Mouse (Mus musculus) forebrain, embryonic 16.5 days (tissue): ENCODE data around the gene Neurl2. TPM values are rescaled to one million over a fixed set of nuclear protein-coding genes. Genes with fewer than 3 reads are reported as not detected.

Experiments
- ATAC-seq: fragments of 200-750 bp; cut with Nextera tagmentation; 2 replicates; pipeline ENCODE4 v1.8.0; 2017; ENCODE audit warnings: mild to moderate bottlenecking, moderate library complexity
- H3K27ac ChIP-seq: fragments of 300-500 bp; sonication (generic); 2 replicates; pipeline ENCODE4 v1.5.1; 2014; ENCODE audit warnings: low read length, control low read depth
- H3K27me3 ChIP-seq: fragments of 300-500 bp; sonication (generic); replicated peaks from 2 replicates; pipeline ENCODE4 v1.6.1; 2014; ENCODE audit warnings: low read length; ENCODE audit not compliant: control insufficient read depth, insufficient read depth
- H3K36me3 ChIP-seq: fragments of 300-500 bp; sonication (generic); 2 replicates; pipeline ENCODE4 v1.6.1; 2014; ENCODE audit not compliant: control insufficient read depth, insufficient read depth
- H3K4me1 ChIP-seq: fragments of 300-500 bp; sonication (generic); replicated peaks from 2 replicates; pipeline ENCODE4 v1.6.1; 2014; ENCODE audit warnings: low read length; ENCODE audit not compliant: control insufficient read depth, insufficient read depth
- H3K4me2 ChIP-seq: fragments of 300-500 bp; sonication (generic); 2 replicates; pipeline ENCODE4 v1.6.1; 2014; ENCODE audit warnings: mild to moderate bottlenecking, low read length, control low read depth
- H3K4me3 ChIP-seq: fragments of 300-500 bp; sonication (generic); replicated peaks from 2 replicates; pipeline ENCODE4 v1.5.1; 2014; ENCODE audit warnings: mild to moderate bottlenecking, low read length, control low read depth
- H3K9ac ChIP-seq: fragments of 300-500 bp; sonication (generic); replicated peaks from 2 replicates; pipeline ENCODE4 v1.6.1; 2014; ENCODE audit warnings: low read depth, low read length, control low read depth
- H3K9me3 ChIP-seq: fragments of 300-500 bp; sonication (generic); 2 replicates; pipeline ENCODE4 v1.6.1; 2016; ENCODE audit warnings: low read length; ENCODE audit not compliant: control insufficient read depth
- WGBS: fragments of 180-500 bp; shearing (Covaris S2); extraction: QIAGEN DNeasy Blood & Tissue Kit; methylation state at CpG from one replicate; pipeline ENCODE4 v1.1.7; 2014; 5-methylcytosine and 5-hydroxymethylcytosine counted together
- polyA plus RNA-seq: library from polyadenylated mRNA; unstranded; fragments of >200 nt; fragmentation: Nextera tagmentation; extraction: Ambion mirVana; gene quantifications from 2 replicates; pipeline ENCODE4 v1.2.1, GENCODE M21; 2015

Gene Neurl2
- polyA plus RNA-seq, 1 experiment from 2014 or later: 7.0 TPM

DNA sequence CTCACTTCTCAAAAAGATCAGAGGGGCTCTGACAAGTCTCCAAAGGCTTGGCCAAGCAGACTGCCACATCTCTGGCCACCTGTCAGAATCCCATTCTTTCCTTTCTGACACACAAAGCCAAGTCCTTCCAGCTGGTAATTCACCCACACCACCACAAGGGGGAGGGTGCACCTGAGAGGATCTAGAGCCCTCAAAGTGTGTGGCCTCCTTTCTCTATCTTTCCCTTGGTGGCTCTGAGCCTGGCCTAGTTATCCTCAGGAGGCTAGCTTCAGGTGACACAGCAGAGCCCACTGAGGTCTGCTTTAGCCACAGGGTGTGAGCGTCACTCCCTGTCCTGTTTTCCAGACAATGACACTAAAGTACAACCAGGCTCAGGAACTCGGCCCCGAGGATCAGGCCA is 40.0 kb downstream of the Neurl2 start:
- Histone ChIP-seq H3K27ac (no peak overlapping the region), H3K4me3 (no peak overlapping the region), H3K4me2 (no peak overlapping the region), H3K9me3 (no peaks in the 10 kb centered on the region), H3K27me3 (no peaks in the 10 kb centered on the region), H3K9ac (no peak overlapping the region), H3K36me3 (peaks cover 12% of the 10 kb centered on the region), H3K4me1 (no peaks in the 10 kb centered on the region)
- ATAC-seq: no peak
- WGBS: 82% methylated on average over 3 of the region's 3 CpGs

DNA sequence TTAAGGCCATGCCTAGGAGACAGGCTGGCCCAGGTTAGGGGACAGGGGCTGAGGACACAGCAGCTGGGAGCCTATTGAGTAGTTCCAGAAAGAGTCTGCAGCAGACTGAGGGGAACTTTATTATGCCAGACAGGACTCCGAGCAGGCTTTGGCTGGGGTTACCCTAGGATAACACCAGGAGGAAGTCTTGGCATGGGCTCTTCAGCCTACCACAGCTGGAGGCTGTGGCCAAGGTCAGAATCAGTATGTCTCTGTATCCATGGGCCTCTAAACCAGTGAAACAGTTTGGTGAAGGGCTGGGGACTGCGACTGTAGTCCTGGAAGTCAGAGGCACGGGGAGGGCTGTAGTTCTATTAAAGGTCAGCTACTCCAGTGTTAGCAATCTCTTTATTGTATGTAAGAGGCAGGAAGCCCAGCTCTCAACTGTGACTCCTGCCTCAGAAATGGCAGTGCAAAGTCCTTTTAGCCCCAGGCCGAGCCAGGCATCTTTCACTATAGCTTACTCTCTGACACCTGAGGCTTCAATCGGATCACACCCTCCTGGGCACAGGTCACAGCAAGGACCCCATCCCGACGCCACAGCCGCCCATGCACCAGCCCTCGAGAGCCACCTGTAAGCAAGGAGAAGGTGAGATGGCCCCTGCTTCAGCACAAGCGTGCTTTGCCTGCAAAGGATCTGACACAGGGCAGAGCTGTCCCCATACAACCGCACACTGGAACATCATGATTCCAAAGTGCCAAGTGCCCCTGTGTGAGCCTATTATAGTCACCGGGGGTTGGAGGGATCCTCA is 40.7 kb downstream of the Neurl2 start:
- Histone ChIP-seq H3K27ac (no peak overlapping the region), H3K36me3 (peaks cover 12% of the 10 kb centered on the region), H3K27me3 (no peaks in the 10 kb centered on the region), H3K4me3 (no peak overlapping the region), H3K4me2 (no peak overlapping the region), H3K9ac (no peak overlapping the region), H3K4me1 (no peaks in the 10 kb centered on the region; the same call in 1 of the 2 replicates), H3K9me3 (no peaks in the 10 kb centered on the region)
- 90% methylated on average over 12 of the region's 12 CpGs for WGBS
- ATAC-seq: no peak

DNA sequence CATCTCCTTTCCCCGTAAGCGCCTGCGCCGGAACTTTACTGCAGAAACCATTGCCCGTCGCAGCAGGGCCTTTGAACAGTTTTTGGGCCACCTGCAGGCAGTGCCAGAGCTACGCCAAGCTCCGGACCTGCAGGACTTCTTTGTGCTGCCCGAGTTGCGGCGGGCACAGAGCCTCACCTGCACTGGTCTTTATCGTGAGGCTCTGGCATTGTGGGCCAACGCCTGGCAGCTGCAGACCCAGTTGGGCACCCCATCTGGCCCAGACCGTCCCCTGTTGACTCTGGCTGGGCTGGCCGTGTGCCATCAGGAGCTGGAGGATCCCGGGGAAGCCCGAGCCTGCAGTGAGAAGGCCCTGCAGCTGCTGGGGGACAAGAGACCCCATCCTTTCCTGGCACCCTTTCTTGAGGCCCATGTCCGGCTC is 41.4 kb downstream of the Neurl2 start:
- peaks cover 3% of the 10 kb centered on the region for H3K4me1 ChIP-seq
- no peak overlapping the region for H3K27ac ChIP-seq
- H3K9ac ChIP-seq: no peak overlapping the region
- no peaks in the 10 kb centered on the region for H3K9me3 ChIP-seq
- ATAC-seq: no peak
- H3K27me3 ChIP-seq: no peaks in the 10 kb centered on the region
- 91% methylated on average over 18 of the region's 18 CpGs for WGBS
- no peak overlapping the region for H3K4me3 ChIP-seq
- H3K4me2 ChIP-seq: no peak overlapping the region
- H3K36me3 ChIP-seq: peaks cover 12% of the 10 kb centered on the region

DNA sequence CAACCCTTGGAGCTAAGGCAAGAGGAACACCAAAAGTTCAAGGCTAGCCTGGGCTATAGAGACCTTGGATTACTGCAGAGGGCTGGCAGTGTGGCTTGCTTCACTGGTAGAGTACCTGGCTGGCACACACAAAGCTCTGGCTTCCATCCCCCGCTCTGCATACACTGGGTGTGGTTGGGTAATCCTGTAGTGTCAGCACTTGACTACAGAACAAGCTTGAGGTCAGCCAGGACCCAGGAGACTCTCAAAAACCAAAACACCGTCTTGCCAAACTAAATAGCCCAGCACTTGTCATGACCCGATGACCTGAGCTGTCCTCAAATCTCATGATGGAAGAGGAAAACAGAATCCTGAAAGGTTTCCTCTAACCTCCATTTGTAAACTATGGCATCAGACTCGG is 42.8 kb downstream of the Neurl2 start:
- Histone ChIP-seq H3K9ac (no peak overlapping the region), H3K36me3 (peaks cover 12% of the 10 kb centered on the region), H3K4me2 (no peak overlapping the region), H3K9me3 (no peaks in the 10 kb centered on the region), H3K27ac (no peak overlapping the region), H3K4me3 (no peak overlapping the region), H3K4me1 (peaks cover 11% of the 10 kb centered on the region), H3K27me3 (no peaks in the 10 kb centered on the region)
- no peak for ATAC-seq
- 85% methylated on average over 4 of the region's 4 CpGs for WGBS

DNA sequence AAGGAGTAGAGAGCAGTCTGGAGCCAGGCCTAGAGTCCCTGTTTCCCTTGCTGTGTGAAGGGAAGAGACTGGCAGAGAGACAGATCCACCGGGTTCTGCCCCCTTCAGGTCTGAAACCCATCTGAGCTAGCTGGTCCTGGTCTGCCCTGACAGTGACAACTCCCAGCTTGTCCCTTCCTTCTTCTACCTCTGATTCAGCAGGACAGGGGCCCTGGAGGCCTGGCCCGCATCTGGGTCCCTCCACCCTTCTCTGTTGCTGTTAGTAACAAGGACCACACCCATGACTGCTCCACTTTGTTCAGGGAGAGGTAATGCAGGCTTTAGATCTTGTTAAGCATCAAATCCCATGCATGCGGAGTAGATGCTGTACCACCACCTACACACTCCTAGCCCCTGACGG is 44.8 kb downstream of the Neurl2 start:
- no peaks in the 10 kb centered on the region for H3K27me3 ChIP-seq
- WGBS: 74% methylated on average over 4 of the region's 4 CpGs
- no peak for ATAC-seq

DNA sequence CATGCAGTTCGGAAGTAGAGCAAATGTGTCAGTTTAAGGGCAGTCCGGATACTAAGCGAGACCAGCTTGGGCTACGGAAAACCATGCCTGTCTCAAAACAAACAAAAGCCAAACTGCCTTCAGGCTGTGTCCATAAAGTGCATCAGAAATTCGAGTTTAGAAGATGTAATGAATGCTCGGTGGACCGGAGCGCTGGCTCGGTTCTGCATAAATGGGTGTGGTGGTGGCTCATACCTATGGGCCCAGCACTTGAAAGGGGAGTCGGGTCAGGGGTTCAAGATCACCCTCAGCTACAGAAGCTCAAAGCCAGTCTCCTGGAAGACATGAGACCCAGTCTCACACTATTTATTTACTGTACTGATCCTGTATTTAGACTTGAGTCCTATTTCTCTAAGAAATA is 45.5 kb downstream of the Neurl2 start:
- Histone ChIP-seq H3K4me2 (no peak overlapping the region), H3K9me3 (no peaks in the 10 kb centered on the region), H3K27me3 (no peaks in the 10 kb centered on the region), H3K9ac (no peak overlapping the region), H3K4me1 (peaks cover 17% of the 10 kb centered on the region), H3K27ac (no peak overlapping the region), H3K36me3 (0 out of 2 replicates have a peak, but pooled peaks cover 7% of the 10 kb centered on the region), H3K4me3 (no peak overlapping the region)
- 91% methylated on average over 10 of the region's 10 CpGs for WGBS
- no peak for ATAC-seq

More for the DNA sequence above, 44.8 kb downstream of the Neurl2 start:
- 0 out of 2 replicates have a peak, but pooled peaks cover 7% of the 10 kb centered on the region for H3K36me3 ChIP-seq
- H3K27ac ChIP-seq: no peak overlapping the region
- no peak overlapping the region for H3K4me3 ChIP-seq
- H3K9ac ChIP-seq: no peak overlapping the region
- no peaks in the 10 kb centered on the region for H3K9me3 ChIP-seq
- H3K4me2 ChIP-seq: no peak overlapping the region
- H3K4me1 ChIP-seq: peaks cover 17% of the 10 kb centered on the region

DNA sequence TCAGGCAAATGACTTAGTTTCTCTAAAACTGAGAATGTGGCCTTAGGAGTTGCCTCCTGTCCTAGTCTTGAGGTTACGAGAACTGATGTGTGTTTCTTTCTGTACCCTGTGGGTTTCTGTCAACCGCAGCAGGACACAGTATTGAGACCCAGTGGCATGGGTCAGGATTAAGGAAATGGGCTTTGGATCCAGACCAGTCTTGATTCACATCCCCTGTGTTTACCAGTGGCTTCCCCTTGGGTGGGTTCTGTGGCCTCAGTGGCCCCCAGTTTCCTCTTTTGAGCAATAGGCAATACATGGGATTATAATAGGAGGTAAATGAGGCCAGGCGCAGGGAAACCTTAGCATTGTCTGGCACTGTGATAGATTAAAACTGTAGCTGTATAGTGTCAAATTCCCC is 46.2 kb downstream of the Neurl2 start:
- H3K4me3 ChIP-seq: no peak overlapping the region
- WGBS: 78% methylated on average over 3 of the region's 3 CpGs
- H3K9ac ChIP-seq: no peak overlapping the region
- no peaks in the 10 kb centered on the region for H3K9me3 ChIP-seq
- peaks cover 17% of the 10 kb centered on the region for H3K4me1 ChIP-seq
- no peaks in the 10 kb centered on the region for H3K27me3 ChIP-seq
- H3K4me2 ChIP-seq: peak overlapping the region; percentile 89
- H3K36me3 ChIP-seq: 0 out of 2 replicates have a peak, but pooled peaks cover 2% of the 10 kb centered on the region
- ATAC-seq: no peak
- no peak overlapping the region for H3K27ac ChIP-seq

DNA sequence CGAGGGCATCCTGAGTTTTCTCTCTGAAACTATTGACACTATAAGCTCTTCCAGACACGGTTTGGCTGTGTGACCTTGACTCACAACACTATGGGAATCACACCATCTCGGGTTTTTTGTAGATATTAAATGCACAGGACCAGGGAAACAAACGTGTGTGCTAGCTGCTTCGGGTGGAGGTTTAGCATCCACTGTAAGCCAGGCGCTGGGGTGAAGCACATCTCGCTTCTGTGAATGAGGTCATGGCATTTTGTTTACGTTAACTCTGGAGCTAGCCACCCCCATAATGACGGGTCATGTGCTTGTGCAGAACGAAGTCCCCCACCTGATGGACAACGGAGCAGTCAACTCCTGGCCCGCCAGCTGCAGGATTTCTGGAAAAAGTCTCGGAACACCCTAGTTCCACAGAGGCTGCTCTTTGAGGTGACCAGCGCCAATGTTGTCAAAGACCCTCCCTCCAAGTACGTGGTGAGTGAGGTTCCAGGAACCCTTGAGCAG is 46.8 kb downstream of the Neurl2 start:
- Histone ChIP-seq H3K27me3 (no peaks in the 10 kb centered on the region), H3K36me3 (no peaks in the 10 kb centered on the region), H3K4me3 (peak overlapping the region; percentile 78), H3K4me1 (peaks cover 17% of the 10 kb centered on the region), H3K9me3 (no peaks in the 10 kb centered on the region), H3K9ac (peak overlapping the region; percentile 85), H3K27ac (no peak overlapping the region), H3K4me2 (peak overlapping the region; percentile 89)
- no peak for ATAC-seq
- WGBS: 10% methylated on average over 15 of the region's 15 CpGs

DNA sequence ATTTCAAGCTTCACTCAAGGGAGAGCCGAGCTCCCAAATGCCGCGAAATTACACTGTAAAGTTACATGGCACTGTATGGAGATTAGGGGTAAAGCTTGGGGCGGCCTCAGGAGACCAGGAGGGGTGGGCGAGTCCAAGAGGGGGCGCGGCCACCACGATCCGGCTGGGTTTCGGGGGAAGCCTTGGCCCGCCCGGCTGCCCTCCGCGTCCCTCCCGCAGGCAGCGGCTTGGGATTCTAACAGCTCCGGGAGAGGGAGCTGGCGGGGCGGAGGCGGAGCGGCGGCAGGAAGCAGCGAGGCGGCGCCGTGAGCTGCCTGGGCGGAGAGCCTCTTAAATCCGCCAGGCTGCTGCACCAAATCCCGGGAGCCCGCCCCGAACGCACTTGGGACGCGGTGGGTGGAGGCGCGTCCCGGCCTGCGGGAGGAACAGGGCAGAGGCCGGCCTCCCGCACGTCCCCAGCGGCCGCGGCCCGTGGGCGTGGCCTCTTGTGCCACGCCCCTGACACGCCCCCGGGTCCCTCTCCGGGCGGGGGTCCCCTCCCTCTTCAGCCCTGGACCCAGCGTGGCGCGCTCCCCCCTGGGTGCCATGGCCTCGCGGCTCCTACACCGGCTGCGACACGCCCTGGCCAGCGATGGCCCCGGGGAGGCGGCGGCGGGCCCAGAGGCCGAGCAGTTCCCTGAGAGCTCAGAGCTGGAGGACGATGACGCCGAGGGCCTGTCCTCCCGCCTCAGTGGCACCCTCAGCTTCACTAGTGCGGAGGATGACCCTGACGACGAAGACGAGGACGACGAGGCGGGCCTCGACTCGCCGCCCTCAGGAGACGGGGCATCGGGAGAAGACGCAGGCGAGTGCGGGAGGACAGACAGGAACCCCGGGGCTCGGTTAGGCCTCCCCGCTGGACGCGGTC is 47.5 kb downstream of the Neurl2 start, which contains the start of gene Snx21:
Snx21 (plus strand) TSS at position 343 of the 907 bp plus-strand sequence.
- peak; percentile 90 for ATAC-seq
- under 1% methylated on average over 82 of the region's 89 CpGs for WGBS
- H3K4me2 ChIP-seq: peak within 1 kb of the TSS; percentile 89
- H3K36me3 ChIP-seq: no peaks in the 10 kb centered on the region
- H3K27ac ChIP-seq: peak within 1 kb of the TSS; percentile 44
- H3K9me3 ChIP-seq: no peaks in the 10 kb centered on the region
- H3K4me1 ChIP-seq: peaks cover 17% of the 10 kb centered on the region
- H3K27me3 ChIP-seq: no peaks in the 10 kb centered on the region
- H3K9ac ChIP-seq: peak within 1 kb of the TSS; percentile 85
- H3K4me3 ChIP-seq: peak within 1 kb of the TSS; percentile 78
